Mouse (Mus musculus) midbrain, embryonic 14.5 days (tissue): ENCODE measurements around the gene Igf2r. TPM values are rescaled to one million over a fixed set of nuclear protein-coding genes. Genes with fewer than 3 reads are reported as not detected.

Experiments used
- ATAC-seq: fragments of 200-750 bp; cut with Nextera tagmentation; 2 replicates; pipeline ENCODE4 v1.8.0; 2017; ENCODE audit warnings: moderate number of reproducible peaks, moderate library complexity; ENCODE audit not compliant: low FRiP score, low TSS enrichment
- DNase-seq: peaks from one replicate; pipeline ENCODE4 v3.0.0-alpha.2; 2015
- H3K27ac ChIP-seq: fragments of 300-500 bp; sonication (generic); replicated peaks from 2 replicates; pipeline ENCODE4 v1.5.1; 2014; ENCODE audit warnings: mild to moderate bottlenecking, low read depth, low read length, moderate library complexity
- H3K27me3 ChIP-seq: fragments of 300-500 bp; sonication (generic); 2 replicates; pipeline ENCODE4 v1.6.1; 2014; ENCODE audit warnings: low read length, control low read depth, mixed read lengths; ENCODE audit not compliant: control insufficient read depth, insufficient read depth
- H3K36me3 ChIP-seq: fragments of 300-500 bp; sonication (generic); 2 replicates; pipeline ENCODE4 v1.6.1; 2014; ENCODE audit warnings: low read length, control low read depth; ENCODE audit not compliant: control insufficient read depth, insufficient read depth
- H3K4me1 ChIP-seq: fragments of 300-500 bp; sonication (generic); 2 replicates; pipeline ENCODE4 v1.6.1; 2014; ENCODE audit warnings: mild to moderate bottlenecking, antibody characterized with exemption, low read length, control low read depth; ENCODE audit not compliant: control insufficient read depth, insufficient read depth
- H3K4me2 ChIP-seq: fragments of 300-500 bp; sonication (generic); 2 replicates; pipeline ENCODE4 v1.6.1; 2014; ENCODE audit warnings: mild to moderate bottlenecking, low read length, moderate library complexity
- H3K4me3 ChIP-seq: fragments of 300-500 bp; sonication (generic); replicated peaks from 2 replicates; pipeline ENCODE4 v1.5.1; 2014; ENCODE audit warnings: low read depth, low read length
- H3K9ac ChIP-seq: fragments of 300-500 bp; sonication (generic); replicated peaks from 2 replicates; pipeline ENCODE4 v1.6.1; 2014; ENCODE audit warnings: mild to moderate bottlenecking, low read length, moderate library complexity
- H3K9me3 ChIP-seq: fragments of 300-500 bp; sonication (generic); 2 replicates; pipeline ENCODE4 v1.6.1; 2016; ENCODE audit warnings: low read length, control low read depth, mixed read lengths; ENCODE audit not compliant: control insufficient read depth
- WGBS: fragments of 180-500 bp; shearing (Covaris S2); extraction: QIAGEN DNeasy Blood & Tissue Kit; methylation state at CpG from one replicate; pipeline ENCODE4 v1.1.7; 2014; 5-methylcytosine and 5-hydroxymethylcytosine counted together
- polyA plus RNA-seq: library from polyadenylated mRNA; unstranded; fragments of >200 nt; fragmentation: Nextera tagmentation; extraction: Ambion mirVana; gene quantifications from 2 replicates; pipeline ENCODE4 v1.2.1, GENCODE M21; 2014

The Igf2r gene
- polyA plus RNA-seq: 9.2 and 13.4 TPM in 2 replicates

GRCm38 (mm10) chr17:12769380-12769921 lies at the start of gene Igf2r:
TSS of gene Igf2r (minus strand) at chr17:12769664.
- peak; percentile 95 for DNase-seq
- H3K27me3 ChIP-seq: peaks cover 3% of the 10 kb centered on the region; the same call in 1 of the 2 replicates
- WGBS: 2% methylated on average over 66 of the region's 67 CpGs

GRCm38 (mm10) chr17:12815885-12816284 lies 46.4 kb upstream of the Igf2r start:
- H3K4me1 ChIP-seq: no peaks in the 10 kb centered on the region
- H3K27ac ChIP-seq: no peak overlapping the region
- no peak overlapping the region for H3K9ac ChIP-seq
- WGBS: 88% methylated on average over 4 of the region's 4 CpGs
- DNase-seq (no peak), ATAC-seq (no peak)
- H3K9me3 ChIP-seq: no peaks in the 10 kb centered on the region
- H3K36me3 ChIP-seq: no peaks in the 10 kb centered on the region
- no peaks in the 10 kb centered on the region for H3K27me3 ChIP-seq
- no peak overlapping the region for H3K4me3 ChIP-seq
- no peak overlapping the region for H3K4me2 ChIP-seq

More at GRCm38 (mm10) chr17:12769380-12769921, at the start of gene Igf2r:
- Histone ChIP-seq H3K27ac (peak within 1 kb of the TSS; percentile 80), H3K4me2 (peak within 1 kb of the TSS; percentile 91), H3K9me3 (no peaks in the 10 kb centered on the region), H3K36me3 (no peaks in the 10 kb centered on the region), H3K4me3 (peak within 1 kb of the TSS; percentile 84), H3K4me1 (peaks cover 25% of the 10 kb centered on the region), H3K9ac (peak within 1 kb of the TSS; percentile 87)
- ATAC-seq: peak; percentile 95

GRCm38 (mm10) chr17:12814502-12814901 lies 45.0 kb upstream of the Igf2r start:
- Histone ChIP-seq H3K36me3 (no peaks in the 10 kb centered on the region), H3K27ac (no peak overlapping the region), H3K9me3 (no peaks in the 10 kb centered on the region), H3K4me3 (no peak overlapping the region), H3K9ac (no peak overlapping the region), H3K4me2 (no peak overlapping the region), H3K4me1 (no peaks in the 10 kb centered on the region), H3K27me3 (no peaks in the 10 kb centered on the region)
- DNase-seq (no peak), ATAC-seq (no peak)
- WGBS: 95% methylated on average over 3 of the region's 3 CpGs

- Histone ChIP-seq H3K9ac (no peak overlapping the region), H3K4me3 (no peak overlapping the region), H3K4me2 (no peak overlapping the region), H3K9me3 (no peaks in the 10 kb centered on the region), H3K4me1 (no peaks in the 10 kb centered on the region), H3K27ac (no peak overlapping the region), H3K36me3 (no peaks in the 10 kb centered on the region), H3K27me3 (no peaks in the 10 kb centered on the region)
- ATAC-seq (no peak), DNase-seq (no peak)
- WGBS: 94% methylated on average over 1 of the region's 1 CpGs
These were observed 41.5 kb upstream of the Igf2r start for GRCm38 (mm10) chr17:12810973-12811303.

GRCm38 (mm10) chr17:12810103-12810972 lies 40.9 kb upstream of the Igf2r start:
- no peak overlapping the region for H3K4me2 ChIP-seq
- H3K27me3 ChIP-seq: no peaks in the 10 kb centered on the region
- H3K9ac ChIP-seq: no peak overlapping the region
- no peaks in the 10 kb centered on the region for H3K4me1 ChIP-seq
- no peak overlapping the region for H3K27ac ChIP-seq
- no peak overlapping the region for H3K4me3 ChIP-seq
- no peaks in the 10 kb centered on the region for H3K9me3 ChIP-seq
- 20% methylated on average over 14 of the region's 14 CpGs for WGBS
- DNase-seq (peak; percentile 88), ATAC-seq (peak; percentile 55; the same call in 1 of the 2 replicates)
- no peaks in the 10 kb centered on the region for H3K36me3 ChIP-seq

- no peak for DNase-seq
- no peak overlapping the region for H3K27ac ChIP-seq
- H3K9ac ChIP-seq: no peak overlapping the region
- no peak for ATAC-seq
- H3K9me3 ChIP-seq: no peaks in the 10 kb centered on the region
- no peak overlapping the region for H3K4me2 ChIP-seq
- no peaks in the 10 kb centered on the region for H3K4me1 ChIP-seq
- H3K27me3 ChIP-seq: no peaks in the 10 kb centered on the region
- H3K36me3 ChIP-seq: no peaks in the 10 kb centered on the region
- H3K4me3 ChIP-seq: no peak overlapping the region
- WGBS: 90% methylated on average over 6 of the region's 6 CpGs
These were observed 39.4 kb upstream of the Igf2r start for GRCm38 (mm10) chr17:12808851-12809250.

- Histone ChIP-seq H3K9me3 (no peaks in the 10 kb centered on the region), H3K4me2 (no peak overlapping the region)
- no peak for ATAC-seq
These were observed 35.4 kb upstream of the Igf2r start for GRCm38 (mm10) chr17:12804584-12805445.

GRCm38 (mm10) chr17:12801861-12802540 lies 32.5 kb upstream of the Igf2r start:
- Histone ChIP-seq H3K4me1 (no peaks in the 10 kb centered on the region), H3K27me3 (no peaks in the 10 kb centered on the region), H3K4me2 (no peak overlapping the region), H3K9ac (no peak overlapping the region), H3K9me3 (no peaks in the 10 kb centered on the region), H3K27ac (no peak overlapping the region), H3K4me3 (no peak overlapping the region), H3K36me3 (no peaks in the 10 kb centered on the region)
- no peak for DNase-seq
- WGBS: 67% methylated on average over 9 of the region's 9 CpGs
- no peak for ATAC-seq

More at GRCm38 (mm10) chr17:12804584-12805445, 35.4 kb upstream of the Igf2r start:
- Histone ChIP-seq H3K4me1 (no peaks in the 10 kb centered on the region), H3K9ac (no peak overlapping the region), H3K36me3 (no peaks in the 10 kb centered on the region), H3K27me3 (no peaks in the 10 kb centered on the region), H3K27ac (no peak overlapping the region), H3K4me3 (no peak overlapping the region)
- no peak for DNase-seq
